8 mouse cellular contexts compared by ENCODE assay signal in the genomic region with DNA sequence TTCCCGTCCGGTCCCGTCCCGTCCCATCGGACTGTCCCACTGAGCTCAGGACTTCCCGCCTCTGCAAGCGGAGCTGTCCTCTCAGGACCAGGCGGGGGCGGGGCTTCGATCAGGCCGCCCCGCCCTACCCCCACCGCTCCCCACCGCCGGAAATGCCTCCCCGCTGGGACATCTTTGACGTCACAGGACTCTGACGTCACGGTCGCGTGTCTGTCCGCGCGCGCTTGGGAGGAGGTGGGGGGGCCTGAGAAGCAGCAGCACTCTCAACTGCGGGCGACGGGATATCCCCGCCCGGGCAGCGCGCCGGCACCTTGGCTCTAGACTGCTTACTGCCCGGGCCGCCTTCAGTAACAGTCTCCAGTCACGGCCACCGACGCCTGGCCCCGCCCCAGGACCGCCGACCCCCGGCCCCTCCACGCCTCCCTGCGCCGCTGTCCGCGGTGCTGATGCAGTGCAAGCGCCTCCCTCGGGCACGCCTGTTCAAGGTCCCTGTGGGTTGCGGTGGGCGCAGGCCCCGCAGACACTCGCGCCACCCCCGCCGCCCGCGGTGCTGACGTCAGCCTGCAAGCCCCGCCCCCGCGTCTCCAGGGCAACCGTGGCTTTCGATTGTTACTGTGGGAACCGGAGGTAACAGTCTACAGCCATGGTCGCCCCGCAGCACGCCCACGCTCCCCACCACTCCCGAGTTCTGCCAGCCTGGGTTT. TPM values are rescaled to one million over a fixed set of nuclear protein-coding genes. Genes with fewer than 3 reads are reported as not detected.
DNase-seq lines count a peak whose midpoint lies in the region; ATAC-seq and TF ChIP-seq lines count a peak whose summit lies in the region.

No protein-coding gene starts in this region.

- H3K9ac ChIP-seq in kidney, embryonic 14.5 days (ENCODE audit: low read depth, low read length): peak overlapping the region; percentile 32
- no peak overlapping the region for H3K9ac ChIP-seq in limb, embryonic 15.5 days
- H3K9ac ChIP-seq in midbrain, postnatal 0 days (replicated peaks; ENCODE audit: low read length, poor library complexity, severe bottlenecking): peak overlapping the region; percentile 70

- peak overlapping the region; percentile 81 for H3K4me2 ChIP-seq in kidney, embryonic 14.5 days (replicated peaks; ENCODE audit: low read depth, low read length)
- H3K4me2 ChIP-seq in limb, embryonic 15.5 days: peak overlapping the region; percentile 85
- peak overlapping the region; percentile 87 for H3K4me2 ChIP-seq in midbrain, postnatal 0 days (ENCODE audit: low read depth, low read length, poor library complexity, severe bottlenecking)

- peak; percentile 59 for ATAC-seq in kidney, embryonic 14.5 days (ENCODE audit: low FRiP score, low TSS enrichment)
- peak; percentile 30 for ATAC-seq in limb, embryonic 15.5 days (ENCODE audit: insufficient number of reproducible peaks, low FRiP score, low TSS enrichment, low read depth)
- peak; percentile 61 for ATAC-seq in midbrain, postnatal 0 days (ENCODE audit: low FRiP score)

- H3K27me3 ChIP-seq in embryonic facial prominence, embryonic 10.5 days (replicated peaks; ENCODE audit: low read depth, poor library complexity, severe bottlenecking): peaks cover 71% of the 10 kb centered on the region
- peaks cover 43% of the 10 kb centered on the region for H3K27me3 ChIP-seq in kidney, embryonic 14.5 days (ENCODE audit: control insufficient read depth, insufficient read depth, low read length)
- H3K27me3 ChIP-seq in limb, embryonic 15.5 days: peaks cover 44% of the 10 kb centered on the region
- H3K27me3 ChIP-seq in midbrain, postnatal 0 days (ENCODE audit: insufficient read depth, low read length): peaks cover 7% of the 10 kb centered on the region

- no peak for TF ChIP-seq CTCF in midbrain, postnatal 0 days (IDR thresholded peaks at IDR 0.05)

- H3K9me3 ChIP-seq in embryonic facial prominence, embryonic 10.5 days: no peaks in the 10 kb centered on the region
- H3K9me3 ChIP-seq in kidney, embryonic 14.5 days (ENCODE audit: control insufficient read depth, low read length): no peaks in the 10 kb centered on the region
- no peaks in the 10 kb centered on the region for H3K9me3 ChIP-seq in limb, embryonic 15.5 days
- no peaks in the 10 kb centered on the region for H3K9me3 ChIP-seq in midbrain, postnatal 0 days (ENCODE audit: low read length)

- H3K36me3 ChIP-seq in embryonic facial prominence, embryonic 10.5 days (replicated peaks): peaks cover 23% of the 10 kb centered on the region
- peaks cover 12% of the 10 kb centered on the region for H3K36me3 ChIP-seq in kidney, embryonic 14.5 days (ENCODE audit: control insufficient read depth, insufficient read depth, low read length)
- peaks cover 14% of the 10 kb centered on the region for H3K36me3 ChIP-seq in limb, embryonic 15.5 days
- peaks cover 5% of the 10 kb centered on the region for H3K36me3 ChIP-seq in midbrain, postnatal 0 days (ENCODE audit: insufficient read depth, low read length)

- peaks cover 62% of the 10 kb centered on the region for H3K4me1 ChIP-seq in embryonic facial prominence, embryonic 10.5 days
- peaks cover 28% of the 10 kb centered on the region for H3K4me1 ChIP-seq in kidney, embryonic 14.5 days (ENCODE audit: control insufficient read depth, insufficient read depth, low read length)
- H3K4me1 ChIP-seq in limb, embryonic 15.5 days: peaks cover 64% of the 10 kb centered on the region
- peaks cover 13% of the 10 kb centered on the region; the same call in 1 of the 2 replicates for H3K4me1 ChIP-seq in midbrain, postnatal 0 days (ENCODE audit: insufficient read depth, low read length)

- WGBS in embryonic facial prominence, embryonic 10.5 days: under 1% methylated on average over 71 of the region's 71 CpGs
- under 1% methylated on average over 70 of the region's 71 CpGs for WGBS in kidney, embryonic 14.5 days
- under 1% methylated on average over 70 of the region's 71 CpGs for WGBS in limb, embryonic 15.5 days
- WGBS in midbrain, postnatal 0 days: under 1% methylated on average over 61 of the region's 71 CpGs

- H3K27ac ChIP-seq in embryonic facial prominence, embryonic 10.5 days (replicated peaks): peak overlapping the region; percentile 75
- no peak overlapping the region for H3K27ac ChIP-seq in kidney, embryonic 14.5 days (ENCODE audit: low read depth, low read length)
- H3K27ac ChIP-seq in limb, embryonic 15.5 days: no peak overlapping the region
- H3K27ac ChIP-seq in midbrain, postnatal 0 days (ENCODE audit: low read depth, low read length): peak overlapping the region; percentile 80

- H3K4me3 ChIP-seq in embryonic facial prominence, embryonic 10.5 days: peak overlapping the region; percentile 73
- H3K4me3 ChIP-seq in kidney, embryonic 14.5 days (ENCODE audit: low read length): peak overlapping the region; percentile 61
- peak overlapping the region; percentile 58 for H3K4me3 ChIP-seq in limb, embryonic 15.5 days
- peak overlapping the region; percentile 69 for H3K4me3 ChIP-seq in midbrain, postnatal 0 days (ENCODE audit: low read depth, low read length)

- DNase-seq in heart, adult 11 months: peak; percentile 98
- DNase-seq in heart, adult 8-10 months (ENCODE audit: low spot score): no peak
- DNase-seq in embryonic facial prominence, embryonic 10.5 days (ENCODE audit: low spot score): peak; percentile 93
- peak; percentile 67 to 69 for DNase-seq in heart, adult 9 months (ENCODE audit: low spot score in 2 of 2)
- DNase-seq in midbrain, postnatal 0 days (ENCODE audit: low spot score): peak; percentile 83
- peak; percentile 76 to 78 for DNase-seq in spleen, postnatal 36 days (ENCODE audit: low spot score in 2 of 2)

RNA-seq across cellular contexts. Expression of a gene that starts 3.9 kb away (rescaled TPM):
- 10 to 100 TPM in 3 of 4 experiments, 1 to 10 TPM in 1; 7.6 to 19.4 (median 16.8) TPM for total RNA-seq in heart, adult 8-10 months (2022)
- 0.23 and 1.3 TPM in 2 replicates for polyA plus RNA-seq in embryonic facial prominence, embryonic 10.5 days (2016; fragmentation: Nextera tagmentation; extraction: Ambion mirVana)
- polyA plus RNA-seq in kidney, embryonic 14.5 days (2014; fragmentation: Nextera tagmentation; extraction: Ambion mirVana): 16.9 and 26.6 TPM in 2 replicates
- polyA plus RNA-seq in limb, embryonic 15.5 days (2015; fragmentation: Nextera tagmentation; extraction: Ambion mirVana): 17.2 and 21.2 TPM in 2 replicates
- 7.1 and 8.0 TPM in 2 replicates for total RNA-seq in midbrain, postnatal 0 days (2014; rRNA removed)
- polyA plus RNA-seq in midbrain, postnatal 0 days (2015; fragmentation: Nextera tagmentation; extraction: Ambion mirVana): 1.4 and 1.5 TPM in 2 replicates

RNA-seq across cellular contexts. Expression of a gene that starts 5.4 kb away (rescaled TPM):
- total RNA-seq in heart, adult 8-10 months (2022): 1 to 10 TPM; 5.6 to 6.9 (median 5.9) TPM
- 35.4 and 36.7 TPM in 2 replicates for polyA plus RNA-seq in embryonic facial prominence, embryonic 10.5 days (2016; fragmentation: Nextera tagmentation; extraction: Ambion mirVana)
- 33.3 and 33.4 TPM in 2 replicates for polyA plus RNA-seq in kidney, embryonic 14.5 days (2014; fragmentation: Nextera tagmentation; extraction: Ambion mirVana)
- 22.5 and 23.3 TPM in 2 replicates for polyA plus RNA-seq in limb, embryonic 15.5 days (2015; fragmentation: Nextera tagmentation; extraction: Ambion mirVana)
- total RNA-seq in midbrain, postnatal 0 days (2014; rRNA removed): 14.2 and 26.0 TPM in 2 replicates
- polyA plus RNA-seq in midbrain, postnatal 0 days (2015; fragmentation: Nextera tagmentation; extraction: Ambion mirVana): 10.4 and 12.7 TPM in 2 replicates

RNA-seq across cellular contexts. Expression of a gene that starts 17.8 kb away (rescaled TPM):
- 10 to 100 TPM in 2 of 4 experiments, 1 to 10 TPM in 2; 8.1 to 11.2 (median 9.7) TPM for total RNA-seq in heart, adult 8-10 months (2022)
- polyA plus RNA-seq in embryonic facial prominence, embryonic 10.5 days (2016; fragmentation: Nextera tagmentation; extraction: Ambion mirVana): 24.9 and 29.2 TPM in 2 replicates
- polyA plus RNA-seq in kidney, embryonic 14.5 days (2014; fragmentation: Nextera tagmentation; extraction: Ambion mirVana): 25.7 and 29.2 TPM in 2 replicates
- polyA plus RNA-seq in limb, embryonic 15.5 days (2015; fragmentation: Nextera tagmentation; extraction: Ambion mirVana): 21.1 and 23.3 TPM in 2 replicates
- total RNA-seq in midbrain, postnatal 0 days (2014; rRNA removed): 17.4 and 19.9 TPM in 2 replicates
- 10.8 and 12.1 TPM in 2 replicates for polyA plus RNA-seq in midbrain, postnatal 0 days (2015; fragmentation: Nextera tagmentation; extraction: Ambion mirVana)

RNA-seq across cellular contexts. Expression of a gene that starts 20.3 kb away (rescaled TPM):
- total RNA-seq in heart, adult 8-10 months (2022): 1 to 10 TPM; 5.2 to 7.9 (median 6.8) TPM
- polyA plus RNA-seq in embryonic facial prominence, embryonic 10.5 days (2016; fragmentation: Nextera tagmentation; extraction: Ambion mirVana): 1.5 and 2.1 TPM in 2 replicates
- polyA plus RNA-seq in kidney, embryonic 14.5 days (2014; fragmentation: Nextera tagmentation; extraction: Ambion mirVana): 2.7 and 4.2 TPM in 2 replicates
- 4.9 and 5.8 TPM in 2 replicates for polyA plus RNA-seq in limb, embryonic 15.5 days (2015; fragmentation: Nextera tagmentation; extraction: Ambion mirVana)
- total RNA-seq in midbrain, postnatal 0 days (2014; rRNA removed): 15.4 and 18.5 TPM in 2 replicates
- polyA plus RNA-seq in midbrain, postnatal 0 days (2015; fragmentation: Nextera tagmentation; extraction: Ambion mirVana): 16.2 and 17.5 TPM in 2 replicates

Comparison
In these comparisons a context has a peak if more than half of its experiments do, and no peak if none do; other contexts are left out.
1. H3K27ac ChIP-seq: peak in embryonic facial prominence, embryonic 10.5 days (single experiment) and midbrain, postnatal 0 days (single experiment); none in kidney, embryonic 14.5 days (single experiment) and limb, embryonic 15.5 days (single experiment).
2. Peak in every context shown above with its lines, with median percentiles within 50 percentile points of each other: H3K4me3 ChIP-seq, ATAC-seq and H3K4me2 ChIP-seq.